Mouse (Mus musculus) right cerebral cortex, postnatal 36 days (tissue): ENCODE measurements around the gene Cabp7.

Experiments used
- DNase-seq, 2 experiments: peaks; one replicate each; pipeline ENCODE4 v3.0.0; 2022; ENCODE audit warnings: low spot score in 2 of 2, mixed read lengths in 1 of 2

Cabp7 gene

GRCm38 (mm10) chr11:4704072-4704964 lies 42.3 kb downstream of the Cabp7 start, which contains the start of the genes Uqcr10 and Zmat5:
Gene Uqcr10 (minus strand): TSS chr11:4704342.
Gene Zmat5 (plus strand): TSS chr11:4704678.
- DNase-seq, result peak; percentile 88 to 92

- DNase-seq, result no peak
These were observed 42.9 kb downstream of the Cabp7 start for GRCm38 (mm10) chr11:4703688-4704071.

- DNase-seq, result no peak
These were observed 45.9 kb downstream of the Cabp7 start for GRCm38 (mm10) chr11:4700726-4701125.

GRCm38 (mm10) chr11:4697043-4697983 lies 49.3 kb downstream of the Cabp7 start:
- DNase-seq, result peak; percentile 39 to 66

GRCm38 (mm10) chr11:4692162-4692561 lies 54.4 kb downstream of the Cabp7 start:
- no peak for DNase-seq

GRCm38 (mm10) chr11:4691213-4691612 lies 55.4 kb downstream of the Cabp7 start:
- no peak for DNase-seq

- no peak for DNase-seq
These were observed 56.2 kb downstream of the Cabp7 start for GRCm38 (mm10) chr11:4690353-4690752.

- DNase-seq, result no peak
These were observed 57.8 kb downstream of the Cabp7 start for GRCm38 (mm10) chr11:4688632-4689380.

- DNase-seq, result no peak
These were observed 58.7 kb downstream of the Cabp7 start for GRCm38 (mm10) chr11:4687874-4688273.

- no peak for DNase-seq
These were observed 59.6 kb downstream of the Cabp7 start for GRCm38 (mm10) chr11:4687027-4687426.
